Mouse (Mus musculus): ENCODE data around the gene Mzf1. TPM values are rescaled to one million over a fixed set of nuclear protein-coding genes. Genes with fewer than 3 reads are reported as not detected.

The Mzf1 gene
- polyA plus RNA-seq, 2 experiments from 2014 or later: 0.45 to 0.46 TPM

DNA sequence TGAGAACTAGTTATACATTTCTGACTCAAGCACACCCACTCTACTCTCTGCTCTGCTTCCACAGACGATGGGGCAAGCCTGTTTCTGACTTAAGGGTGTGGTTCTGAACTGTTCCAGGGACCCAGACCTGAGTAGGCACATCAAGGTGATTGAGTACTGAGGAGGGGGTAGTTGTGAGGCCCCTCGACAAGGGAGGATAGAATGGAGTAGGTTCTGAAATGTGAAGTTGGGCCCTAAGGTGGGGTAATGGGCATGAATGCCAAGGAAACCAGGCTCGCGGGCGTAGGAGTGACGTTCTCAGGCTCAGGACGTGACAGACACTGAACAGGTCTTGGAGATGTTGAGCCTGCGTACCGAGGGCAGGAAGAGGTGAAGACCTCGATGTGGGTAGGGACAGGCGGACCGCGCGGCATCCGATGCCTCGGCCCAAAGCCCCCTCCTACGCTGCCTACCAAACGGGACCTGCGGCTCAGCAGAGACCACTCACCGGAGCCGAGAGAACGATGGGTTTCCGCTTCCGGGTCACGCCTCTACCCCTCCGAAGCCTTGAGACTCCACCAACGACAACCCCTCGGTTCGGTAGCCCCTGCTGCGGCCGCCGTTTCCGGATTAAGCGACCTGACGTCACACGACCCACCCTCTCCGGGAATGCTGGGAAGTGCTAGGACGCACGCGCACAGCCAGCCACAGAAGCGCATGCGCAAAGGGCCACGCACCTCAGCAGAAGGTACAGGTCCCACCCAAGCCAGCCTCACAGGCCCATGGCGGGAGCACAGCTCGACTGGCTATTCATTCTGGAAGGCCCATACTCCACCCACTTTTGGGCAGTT lies 20.2 kb downstream of the Mzf1 start, which contains the start of gene Chmp2a:
Gene Chmp2a, minus strand, starts transcription at position 660 of the 830 bp plus-strand sequence.
- peak; percentile 53 for ATAC-seq

DNA sequence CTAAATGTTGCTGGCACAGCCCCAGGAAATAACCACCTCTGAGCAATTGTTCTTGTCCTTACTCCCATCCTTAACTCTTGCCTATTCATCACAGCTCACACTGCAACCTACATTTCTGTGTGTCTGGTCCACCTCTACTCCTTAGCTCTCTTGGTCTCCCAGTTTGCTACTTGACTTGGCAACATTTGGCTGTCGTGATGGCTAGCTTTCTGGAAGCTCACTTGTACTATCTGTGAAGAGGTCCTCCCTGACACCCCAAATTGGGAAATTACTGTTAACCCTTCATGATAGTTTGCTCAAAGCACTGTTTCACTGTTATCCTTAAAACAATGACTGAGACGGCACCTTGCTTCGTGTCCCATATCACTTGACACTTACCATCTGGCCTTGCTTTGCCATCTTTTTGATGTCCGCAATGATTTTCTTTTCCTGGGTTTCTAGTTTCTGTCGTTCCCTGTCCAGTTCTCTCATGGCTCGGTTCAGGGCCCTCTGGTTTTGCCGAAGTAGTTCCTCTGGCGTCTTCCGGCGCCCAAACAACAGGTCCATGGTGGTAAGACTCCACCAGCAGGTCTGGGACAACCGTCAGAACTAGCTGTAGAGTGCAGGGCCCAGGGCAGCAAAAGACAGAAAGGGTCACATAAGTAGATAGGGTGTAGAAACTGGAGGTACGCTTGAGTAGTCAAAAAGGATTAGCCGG lies 21.0 kb downstream of the Mzf1 start:
- ATAC-seq: no peak

DNA sequence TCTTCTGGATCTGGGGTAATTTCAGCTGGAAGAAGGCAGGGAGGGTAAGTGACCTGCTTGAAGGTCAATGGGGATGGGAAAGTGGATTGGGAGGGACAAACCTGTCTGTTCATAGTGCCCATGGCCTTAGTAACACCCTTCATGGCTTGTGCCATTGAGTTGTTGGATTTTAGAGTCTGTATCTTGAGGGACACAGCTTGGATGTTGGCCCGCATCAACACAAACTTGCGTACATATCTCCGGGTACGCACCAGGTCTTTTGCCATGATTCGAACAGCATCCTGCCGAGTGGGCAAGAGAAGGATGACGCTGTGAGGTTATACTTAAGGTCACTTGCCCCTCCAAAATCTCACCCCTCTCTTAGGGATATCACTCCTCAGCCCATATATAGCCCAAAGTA lies 22.0 kb downstream of the Mzf1 start:
- no peak for ATAC-seq

DNA sequence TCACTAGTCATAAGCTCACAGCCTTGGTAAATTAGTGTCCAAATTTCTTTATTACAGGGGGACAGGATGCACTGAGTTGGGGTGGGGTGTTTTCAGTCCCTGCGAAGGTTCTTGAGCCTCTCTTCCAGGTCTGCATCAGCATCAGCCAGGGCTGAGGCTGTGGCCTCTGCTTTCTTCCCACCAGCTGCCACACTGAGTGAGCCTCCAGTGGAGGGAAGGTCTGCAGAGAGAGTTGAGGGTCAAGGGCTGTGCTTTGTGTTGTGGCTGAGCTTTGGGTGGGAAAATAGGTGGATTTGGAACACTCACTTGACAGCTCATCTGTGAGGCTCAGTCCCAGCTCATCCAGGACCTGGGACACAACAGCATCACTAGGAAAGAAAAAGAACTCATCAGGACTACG lies 22.6 kb downstream of the Mzf1 start:
- ATAC-seq: no peak

DNA sequence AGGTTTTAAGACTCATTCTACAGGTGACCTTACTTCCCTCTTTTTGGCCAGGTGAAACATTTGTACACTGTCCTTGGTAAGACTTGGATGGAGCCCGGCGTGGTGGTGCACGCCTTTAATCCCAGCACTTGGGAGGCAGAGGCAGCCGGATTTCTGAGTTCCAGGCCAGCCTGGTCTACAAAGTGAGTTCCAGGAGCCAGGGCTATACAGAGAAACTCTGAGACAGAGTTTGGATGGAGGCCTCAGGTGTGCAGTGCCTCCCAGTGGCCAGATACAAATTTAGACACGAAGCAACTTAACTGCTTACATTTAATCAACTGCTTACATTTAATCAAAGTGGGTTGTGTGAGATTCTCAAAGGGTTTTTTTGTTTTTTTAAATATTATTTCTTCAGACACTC lies 23.5 kb downstream of the Mzf1 start:
- ATAC-seq: no peak

DNA sequence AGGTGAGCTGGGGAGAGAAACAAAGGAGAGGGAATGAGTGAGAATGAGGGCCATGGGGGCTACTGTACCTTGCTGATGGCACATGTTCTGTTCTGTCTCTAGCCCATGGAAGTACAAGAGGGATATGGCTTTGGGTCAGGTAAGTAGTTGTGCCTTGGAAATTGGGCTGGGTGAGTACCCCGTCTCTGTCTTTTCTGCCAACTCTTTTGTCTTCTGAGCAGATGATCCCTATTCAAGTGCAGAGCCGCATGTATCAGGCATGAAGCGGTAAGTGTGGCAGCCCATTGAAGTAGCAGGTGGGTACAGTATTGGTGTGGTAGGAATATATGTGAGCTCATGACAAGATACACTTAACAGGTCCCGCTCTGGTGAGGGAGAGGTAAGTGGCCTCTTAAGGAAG lies 25.6 kb downstream of the Mzf1 start:
- no peak for ATAC-seq

DNA sequence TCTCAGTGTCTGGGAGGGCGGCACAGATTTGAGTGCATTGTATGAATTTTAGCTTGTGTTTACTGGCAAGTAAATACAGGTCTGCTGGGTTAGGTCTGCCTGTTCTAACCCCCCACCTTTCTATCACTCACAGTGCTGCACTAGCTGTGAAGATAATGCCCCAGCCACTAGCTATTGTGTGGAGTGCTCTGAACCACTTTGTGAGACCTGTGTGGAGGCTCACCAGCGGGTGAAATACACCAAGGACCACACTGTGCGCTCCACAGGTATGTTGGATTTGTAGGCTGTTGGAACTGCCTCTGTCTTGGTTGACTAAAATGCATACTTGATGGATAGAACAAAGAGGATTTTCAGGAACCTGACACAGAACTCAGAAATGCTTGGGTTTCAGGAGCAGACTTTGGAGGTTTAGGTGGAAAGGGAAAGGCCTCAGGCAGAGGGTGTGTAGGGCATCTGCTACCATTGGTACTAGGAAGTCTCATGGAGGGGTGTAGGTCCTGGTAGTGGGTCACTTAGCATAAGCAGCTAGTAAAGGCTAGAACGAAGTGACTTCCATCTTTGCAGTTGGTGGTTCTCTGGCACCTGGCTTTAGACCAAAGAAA lies 29.0 kb downstream of the Mzf1 start:
- no peak for ATAC-seq

DNA sequence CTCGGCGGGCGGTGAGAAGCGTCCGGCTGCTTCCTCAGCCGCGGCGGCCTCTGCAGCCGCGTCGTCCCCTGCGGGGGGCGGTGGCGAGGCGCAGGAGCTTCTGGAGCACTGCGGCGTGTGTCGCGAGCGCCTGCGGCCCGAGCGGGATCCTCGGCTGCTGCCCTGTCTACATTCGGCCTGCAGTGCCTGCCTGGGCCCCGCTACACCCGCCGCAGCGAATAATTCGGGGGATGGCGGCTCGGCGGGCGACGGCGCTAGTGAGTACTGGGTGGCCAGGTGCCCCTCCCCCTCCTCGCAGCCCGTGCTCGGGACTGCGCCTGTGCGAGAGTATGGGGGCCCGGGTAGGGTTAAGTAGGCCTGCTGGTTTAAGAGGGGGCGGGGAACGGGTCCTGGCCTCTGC lies 29.8 kb downstream of the Mzf1 start:
- peak; percentile 15 for ATAC-seq

DNA sequence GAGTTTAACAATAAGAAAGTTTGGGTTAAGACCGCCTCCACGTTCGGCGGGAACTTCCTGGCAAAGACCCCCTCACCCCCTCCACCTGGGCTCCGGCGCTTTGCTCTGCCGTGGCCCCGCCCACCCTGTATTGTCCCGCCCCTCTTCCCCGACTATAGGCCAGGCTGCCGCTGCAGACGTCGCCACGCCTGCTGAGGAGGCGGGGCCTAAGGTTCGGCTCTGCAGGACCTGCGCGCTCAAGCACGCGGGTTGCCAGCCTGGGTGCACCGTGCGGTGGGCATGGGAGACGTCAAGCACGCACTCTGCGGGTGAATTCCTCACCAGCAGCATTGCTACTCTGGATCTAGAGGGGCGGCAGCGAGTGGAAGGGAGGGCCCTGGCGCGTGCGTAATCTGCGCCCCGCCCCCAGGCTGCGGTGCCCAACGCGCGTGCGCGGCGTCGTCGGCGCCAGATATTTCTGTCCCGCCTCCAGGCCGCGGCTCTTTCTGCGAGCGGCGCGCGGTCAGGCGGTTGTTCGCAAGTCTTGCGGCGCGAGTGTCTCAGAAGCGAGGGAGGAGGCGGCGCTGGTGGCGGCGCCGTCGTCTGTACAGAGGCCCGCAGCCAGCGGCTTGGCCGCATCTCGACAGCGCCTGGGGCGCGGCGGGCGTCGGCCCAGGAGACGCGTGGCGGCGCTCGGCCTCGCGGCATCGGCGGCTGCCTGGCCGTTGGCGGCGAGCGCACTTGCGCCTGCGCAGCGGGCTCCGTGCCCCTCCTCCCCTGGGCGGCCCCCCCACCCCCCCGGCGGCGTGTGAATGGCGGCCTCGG lies 30.4 kb downstream of the Mzf1 start:
- ATAC-seq: peak; percentile 75

DNA sequence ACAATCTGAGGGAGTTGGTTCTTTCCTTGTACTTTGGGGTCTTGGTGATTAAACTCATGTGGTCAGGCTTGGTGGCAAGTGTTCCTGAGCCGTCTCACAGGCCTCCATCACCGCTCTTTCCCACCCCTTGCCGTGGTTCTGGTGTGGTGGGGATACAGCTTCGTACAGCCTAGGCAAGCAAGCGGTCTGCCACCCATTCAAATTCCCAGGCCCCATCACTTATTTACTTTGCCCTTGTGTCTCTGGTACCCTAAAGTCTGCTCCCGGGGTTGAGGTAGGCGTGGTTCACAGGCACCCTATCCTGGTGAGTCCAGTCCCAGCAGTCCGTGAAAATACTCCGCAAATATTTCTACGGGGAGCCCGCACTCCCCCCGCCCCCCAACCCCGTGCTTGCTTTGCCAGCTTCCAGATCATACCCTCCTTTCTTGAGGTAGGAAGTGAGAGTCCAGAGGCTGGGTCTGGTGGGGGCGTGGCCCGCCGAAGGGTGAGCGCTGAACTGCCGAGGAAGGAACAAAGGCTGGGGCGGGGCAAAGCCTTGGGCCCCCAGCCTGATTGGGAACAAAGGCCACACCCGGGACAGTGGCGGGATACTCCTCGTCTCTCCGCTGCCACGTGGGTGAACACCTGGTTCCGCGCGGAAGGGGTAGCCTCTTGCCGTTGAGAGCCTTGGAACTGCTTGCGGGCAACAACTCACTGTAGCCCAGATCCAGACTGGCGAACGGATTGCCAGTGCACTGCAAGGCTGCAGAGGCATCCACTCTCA lies 31.6 kb downstream of the Mzf1 start:
- peak; percentile 12 for ATAC-seq

DNA sequence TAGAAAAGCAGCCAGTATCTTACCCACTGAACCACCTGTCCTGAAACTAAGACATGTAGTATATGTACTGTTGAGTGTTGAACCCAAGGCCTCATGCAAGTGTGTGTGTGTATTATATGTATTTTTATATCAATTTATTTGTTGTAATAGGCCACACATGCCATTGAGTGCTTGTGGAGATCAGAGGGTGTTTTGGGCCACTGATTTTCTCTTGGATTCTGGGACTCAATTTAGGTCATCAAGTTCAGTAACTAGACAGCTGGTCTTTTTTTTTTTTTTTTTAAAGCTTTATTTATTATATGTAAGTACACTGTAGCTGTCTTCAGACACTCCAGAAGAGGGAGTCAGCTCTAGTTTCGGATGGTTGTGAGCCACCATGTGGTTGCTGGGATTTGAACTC lies 39.3 kb downstream of the Mzf1 start:
- no peak for ATAC-seq

DNA sequence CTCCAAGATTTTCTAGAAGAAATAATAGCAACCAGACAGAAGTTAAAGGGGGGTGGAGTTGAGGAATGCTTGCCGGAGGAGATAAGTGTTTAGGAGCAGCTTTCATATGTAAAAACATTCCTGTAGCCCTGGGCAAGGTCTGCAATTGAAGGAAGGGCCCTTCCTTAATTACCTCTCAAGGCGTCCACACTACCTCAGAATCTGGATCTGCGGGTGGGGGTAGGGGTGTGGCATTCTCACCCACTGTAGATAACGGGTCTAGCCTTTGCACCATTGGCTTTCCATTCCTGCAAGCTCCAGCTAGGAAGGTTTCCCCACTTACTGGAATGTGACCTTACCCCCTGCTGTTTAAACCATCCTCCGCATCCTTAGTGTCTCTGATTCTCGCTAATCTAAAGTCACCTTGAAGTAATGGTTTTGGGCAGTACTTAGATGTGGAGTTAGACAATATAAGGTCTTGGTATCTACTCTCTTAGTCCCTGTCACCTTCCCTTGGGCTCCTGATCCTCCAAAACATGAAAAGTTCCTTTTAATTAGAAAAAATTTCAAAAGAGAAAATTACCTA lies 40.2 kb downstream of the Mzf1 start:
- no peak for ATAC-seq

DNA sequence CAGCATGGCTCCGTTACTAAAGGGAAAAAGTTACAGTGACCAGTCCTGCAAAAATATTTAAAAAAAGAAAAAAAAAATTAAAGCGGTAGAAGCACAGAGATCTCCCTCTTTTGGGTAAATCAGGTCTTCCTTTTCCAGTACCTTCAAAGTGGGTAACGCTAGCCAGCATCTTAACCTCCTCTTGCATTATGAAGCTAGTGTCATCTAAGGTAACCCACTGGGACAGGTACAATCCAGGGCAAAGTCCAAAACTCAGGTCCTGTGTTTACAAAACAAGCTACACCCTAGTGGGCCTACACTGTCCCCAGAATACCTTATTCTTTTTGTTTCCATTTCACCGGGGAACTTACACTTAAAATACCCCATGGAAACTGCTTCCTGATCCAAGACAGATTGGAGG lies 40.9 kb downstream of the Mzf1 start:
- ATAC-seq: no peak

DNA sequence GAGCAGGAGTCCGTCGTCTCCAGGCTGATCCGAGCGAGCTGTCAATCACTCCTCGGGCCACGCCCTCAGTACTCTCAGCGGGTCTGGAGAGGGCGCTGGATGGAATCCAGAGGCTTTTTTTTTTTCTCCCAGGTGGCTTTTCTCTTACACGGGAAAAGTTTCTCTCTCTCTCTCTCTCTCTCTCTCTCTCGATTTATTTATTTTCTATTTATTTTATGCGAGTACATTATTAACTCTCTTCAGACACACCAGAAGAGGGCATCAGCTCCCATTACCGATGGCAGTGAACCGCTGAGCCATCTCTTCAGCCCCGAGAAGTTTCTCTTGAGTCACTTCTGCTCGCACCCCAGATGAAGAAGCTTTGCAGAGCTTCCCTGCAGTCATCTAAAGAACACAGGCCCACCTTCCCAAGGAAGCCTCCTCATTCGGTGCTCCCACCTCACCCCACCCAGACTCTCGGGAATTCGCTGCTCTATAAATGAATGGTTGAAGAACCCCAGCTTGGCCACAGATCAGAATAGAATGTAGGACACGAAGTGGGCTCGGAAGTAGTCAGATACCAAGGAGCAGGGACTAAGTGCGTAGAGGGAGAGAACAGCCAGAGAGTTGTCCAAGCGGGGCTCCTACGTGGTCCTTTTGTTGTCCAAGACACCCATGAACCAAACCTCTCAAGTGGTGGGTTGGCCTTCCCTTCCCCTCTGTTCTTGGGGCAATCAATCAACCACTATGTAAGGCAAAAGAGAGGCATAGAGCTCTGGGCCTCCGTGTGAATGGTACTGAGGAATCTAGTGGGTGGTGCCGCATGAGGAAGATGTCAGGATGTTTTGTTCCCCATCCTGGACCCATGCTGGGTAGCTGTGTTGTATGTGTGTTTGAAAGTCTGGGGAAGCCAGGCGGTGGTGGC lies 44.3 kb downstream of the Mzf1 start, which contains the start of gene Zbtb45:
Gene Zbtb45, minus strand, starts transcription at position 30 of the 904 bp plus-strand sequence.
- ATAC-seq: no peak

DNA sequence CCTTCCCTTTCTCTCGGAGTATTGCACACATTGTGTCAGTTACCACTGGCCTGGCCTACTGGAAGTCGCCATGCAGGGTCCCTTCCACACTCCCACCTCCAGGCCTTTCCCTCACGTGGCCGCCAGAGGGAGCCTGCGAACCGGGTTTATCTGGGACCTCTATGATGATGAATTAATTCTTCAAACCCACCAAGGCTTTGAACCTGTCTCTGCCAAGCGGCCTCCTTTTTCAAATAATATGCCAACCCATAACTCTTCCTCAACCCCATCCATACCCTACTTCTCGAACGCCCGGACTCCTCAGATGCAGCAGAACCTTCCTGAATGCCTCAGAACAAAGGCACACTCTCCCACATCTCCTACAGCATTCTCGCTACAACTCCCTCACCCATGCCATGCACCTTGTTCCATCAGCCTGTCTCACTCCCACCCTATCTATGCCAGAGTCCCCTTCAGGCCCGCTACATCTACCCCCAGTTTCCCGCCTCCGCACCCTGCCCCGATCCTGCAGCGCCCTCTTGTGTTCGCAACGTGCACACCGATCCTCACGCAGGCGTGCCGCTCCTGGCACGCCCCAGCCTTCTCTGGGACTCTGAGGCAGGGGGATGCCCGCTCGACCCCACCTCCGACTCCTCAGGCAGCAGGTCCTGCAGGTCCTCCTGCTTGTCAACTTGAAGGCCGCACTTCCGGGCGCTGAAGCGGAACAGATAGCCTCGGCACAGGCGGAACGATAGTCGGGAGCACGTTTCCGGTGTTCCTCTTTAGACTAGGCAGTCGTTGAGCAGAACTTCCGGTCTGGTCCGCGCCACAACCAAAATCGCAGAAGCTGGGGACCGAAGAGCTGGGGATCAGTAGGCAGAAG lies 45.2 kb downstream of the Mzf1 start:
- peak; percentile 84 for ATAC-seq

DNA sequence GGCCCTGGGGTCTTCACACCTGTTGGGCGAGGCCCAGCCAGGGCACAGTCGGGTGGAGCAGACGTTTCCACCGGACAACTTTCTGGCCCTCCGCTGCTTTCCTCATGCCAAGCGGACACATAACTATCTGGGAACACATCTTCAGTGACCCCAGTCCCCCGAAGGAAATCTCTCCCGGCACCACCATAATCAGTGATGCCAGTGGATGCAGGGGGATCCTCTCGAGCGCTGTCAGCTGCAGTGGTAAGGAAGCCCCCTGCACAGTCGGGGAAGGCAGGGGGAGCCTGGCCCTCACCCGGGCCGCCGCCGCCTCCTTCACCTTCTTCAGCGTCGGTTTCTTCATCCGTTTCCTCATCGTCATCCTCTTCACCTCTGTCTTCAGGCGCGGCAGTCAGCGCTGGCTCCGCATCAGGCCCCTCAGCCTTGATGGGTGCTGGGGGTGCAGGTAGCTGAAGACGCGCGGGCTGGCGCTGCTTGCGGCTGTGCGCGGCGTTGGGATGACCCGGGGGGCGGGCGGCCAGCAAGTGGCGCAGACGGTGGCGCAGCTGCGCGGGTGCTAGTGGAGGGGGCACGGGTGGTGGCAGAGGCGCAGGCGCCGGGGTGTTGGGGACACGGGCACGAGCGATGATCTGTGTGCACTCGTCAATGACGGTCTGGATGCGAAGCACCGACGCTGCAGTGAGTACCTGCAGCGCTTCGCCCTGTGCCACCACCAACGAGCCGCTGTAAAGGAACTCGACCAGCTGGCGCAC lies 47.0 kb downstream of the Mzf1 start:
- ATAC-seq: no peak

DNA sequence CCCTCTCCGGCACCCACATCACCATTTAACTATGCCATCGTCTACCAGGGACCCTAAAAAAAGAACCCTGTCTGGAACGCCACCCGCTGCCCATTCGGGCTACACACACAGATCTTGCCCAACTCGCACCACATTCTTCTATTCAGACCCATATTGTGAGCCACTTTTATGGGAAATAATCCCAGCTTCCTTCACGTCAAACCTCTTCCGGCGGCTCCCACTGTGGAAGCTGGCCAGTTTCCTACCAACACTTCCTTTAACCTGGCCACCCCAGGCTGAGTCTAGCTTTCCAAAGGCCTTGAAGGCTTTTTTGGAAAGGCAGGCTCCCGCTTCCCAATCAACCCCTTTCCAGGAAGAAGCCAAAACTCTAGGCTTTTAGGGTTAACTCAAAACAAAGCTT lies 48.0 kb downstream of the Mzf1 start:
- ATAC-seq: no peak

DNA sequence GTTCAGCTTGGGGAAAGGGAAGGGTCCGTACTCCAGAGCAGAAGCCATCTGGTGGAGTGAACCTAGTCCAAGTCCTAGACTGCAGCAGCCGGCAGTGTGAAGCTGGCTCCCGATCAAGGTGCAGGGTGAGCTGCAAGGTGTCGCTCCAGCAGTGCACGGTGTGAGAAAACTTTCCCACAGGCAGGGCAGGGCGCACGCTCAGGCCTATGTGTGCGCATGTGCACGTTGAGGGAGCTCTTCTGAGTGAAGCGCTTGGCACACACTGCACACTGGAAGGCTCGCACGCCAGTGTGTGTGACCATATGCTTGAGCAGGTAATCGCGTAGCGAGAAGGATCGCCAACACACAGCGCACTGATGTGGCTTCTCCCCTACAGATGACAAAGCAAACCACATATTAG lies 48.6 kb downstream of the Mzf1 start:
- ATAC-seq: no peak

DNA sequence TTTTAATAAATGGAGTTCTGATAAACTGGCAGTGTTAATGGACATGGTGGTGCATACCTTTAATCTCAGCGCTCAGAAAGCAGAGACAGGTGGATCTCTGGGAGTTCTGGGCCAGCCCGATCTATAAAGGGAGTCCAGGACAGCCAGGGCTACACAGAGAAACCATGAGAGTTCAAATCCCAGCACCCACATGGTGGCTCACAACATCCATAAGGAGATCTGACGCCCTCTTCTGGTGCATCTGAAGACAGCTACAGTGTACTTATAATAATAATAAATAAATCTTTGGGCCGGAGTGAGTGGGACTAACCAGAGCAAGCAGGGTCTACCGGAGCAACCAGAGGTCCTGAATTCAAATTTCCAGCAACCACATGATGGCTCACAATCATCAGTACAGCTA lies 51.2 kb downstream of the Mzf1 start:
- ATAC-seq: no peak

Measured in activated CD4-positive, CD25-positive, alpha-beta regulatory T cell, adult 4 months (primary cell).